Mouse (Mus musculus): ENCODE results near the gene Bmp10. TPM values are rescaled to one million over a fixed set of nuclear protein-coding genes. Genes with fewer than 3 reads are reported as not detected.

The Bmp10 gene
- polyA plus RNA-seq, 1 experiment from 2014 or later, result not detected

GRCm38 (mm10) chr6:87399137-87399536 is 29.7 kb upstream of the Bmp10 start:
- Histone ChIP-seq H3K4me1 (ENCODE audit: control insufficient read depth, insufficient read depth, low read length) (no peaks in the 10 kb centered on the region), H3K27me3 (replicated peaks; ENCODE audit: control insufficient read depth, insufficient read depth, low read length) (no peaks in the 10 kb centered on the region), H3K36me3 (ENCODE audit: control insufficient read depth, insufficient read depth, low read length) (no peaks in the 10 kb centered on the region), H3K4me2 (ENCODE audit: low read depth, low read length) (no peak overlapping the region), H3K9ac (ENCODE audit: low read depth, low read length) (no peak overlapping the region), H3K27ac (ENCODE audit: low read length) (no peak overlapping the region), H3K9me3 (ENCODE audit: control insufficient read depth, low read length) (no peaks in the 10 kb centered on the region), H3K4me3 (ENCODE audit: low read length) (no peak overlapping the region)
- WGBS, result 1% methylated on average over 5 of the region's 5 CpGs
- ATAC-seq, result no peak

- no peaks in the 10 kb centered on the region for H3K4me1 ChIP-seq (ENCODE audit: control insufficient read depth, insufficient read depth, low read length)
- no peaks in the 10 kb centered on the region for H3K36me3 ChIP-seq (ENCODE audit: control insufficient read depth, insufficient read depth, low read length)
- 63% methylated on average over 4 of the region's 4 CpGs for WGBS
- no peak for ATAC-seq
- no peaks in the 10 kb centered on the region for H3K27me3 ChIP-seq (replicated peaks; ENCODE audit: control insufficient read depth, insufficient read depth, low read length)
- H3K4me3 ChIP-seq (ENCODE audit: low read length), result no peak overlapping the region
- no peak overlapping the region for H3K9ac ChIP-seq (ENCODE audit: low read depth, low read length)
- H3K9me3 ChIP-seq (ENCODE audit: control insufficient read depth, low read length), result no peaks in the 10 kb centered on the region
- no peak overlapping the region for H3K4me2 ChIP-seq (ENCODE audit: low read depth, low read length)
- no peak overlapping the region for H3K27ac ChIP-seq (ENCODE audit: low read length)
Measured at GRCm38 (mm10) chr6:87399886-87400566, 28.8 kb upstream of the Bmp10 start.

DNA sequence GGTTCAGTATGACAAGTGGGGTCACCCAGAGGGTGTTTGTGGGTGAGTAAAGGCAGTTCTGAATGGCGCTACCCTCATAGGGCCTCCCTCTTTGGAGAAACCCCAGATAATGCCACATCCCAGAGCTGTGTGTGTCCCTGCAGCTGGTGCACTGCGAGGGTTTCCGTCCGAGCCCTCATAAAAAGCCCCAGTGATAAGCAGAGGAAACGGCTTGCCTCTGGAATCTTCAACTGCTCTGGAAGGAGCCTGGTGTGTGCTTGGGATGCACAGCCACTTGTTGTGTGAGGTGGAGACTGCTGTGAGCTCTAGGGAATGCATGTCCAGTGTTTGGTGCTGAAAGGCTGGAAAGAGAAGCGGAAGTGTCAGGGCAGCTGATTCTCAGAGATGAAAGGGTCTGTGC is 27.3 kb upstream of the Bmp10 start:
- no peaks in the 10 kb centered on the region for H3K36me3 ChIP-seq (ENCODE audit: control insufficient read depth, insufficient read depth, low read length)
- no peak overlapping the region for H3K4me2 ChIP-seq (ENCODE audit: low read depth, low read length)
- H3K9me3 ChIP-seq (ENCODE audit: control insufficient read depth, low read length), result no peaks in the 10 kb centered on the region
- no peak for ATAC-seq
- 44% methylated on average over 6 of the region's 6 CpGs for WGBS
- no peaks in the 10 kb centered on the region for H3K27me3 ChIP-seq (replicated peaks; ENCODE audit: control insufficient read depth, insufficient read depth, low read length)
- no peaks in the 10 kb centered on the region for H3K4me1 ChIP-seq (ENCODE audit: control insufficient read depth, insufficient read depth, low read length)
- no peak overlapping the region for H3K4me3 ChIP-seq (ENCODE audit: low read length)
- no peak overlapping the region for H3K9ac ChIP-seq (ENCODE audit: low read depth, low read length)
- no peak overlapping the region for H3K27ac ChIP-seq (ENCODE audit: low read length)

- no peak overlapping the region for H3K9ac ChIP-seq (ENCODE audit: low read depth, low read length)
- 33% methylated on average over 3 of the region's 3 CpGs for WGBS
- H3K4me2 ChIP-seq (ENCODE audit: low read depth, low read length), result no peak overlapping the region
Measured at GRCm38 (mm10) chr6:87412011-87412410, 16.8 kb upstream of the Bmp10 start.

GRCm38 (mm10) chr6:87422304-87422703 is 6.5 kb upstream of the Bmp10 start:
- no peak for ATAC-seq
- Histone ChIP-seq H3K36me3 (ENCODE audit: control insufficient read depth, insufficient read depth, low read length) (no peaks in the 10 kb centered on the region), H3K27me3 (replicated peaks; ENCODE audit: control insufficient read depth, insufficient read depth, low read length) (no peaks in the 10 kb centered on the region), H3K4me3 (ENCODE audit: low read length) (no peak overlapping the region), H3K9me3 (ENCODE audit: control insufficient read depth, low read length) (no peaks in the 10 kb centered on the region), H3K4me2 (ENCODE audit: low read depth, low read length) (no peak overlapping the region), H3K4me1 (ENCODE audit: control insufficient read depth, insufficient read depth, low read length) (no peaks in the 10 kb centered on the region), H3K27ac (ENCODE audit: low read length) (no peak overlapping the region), H3K9ac (ENCODE audit: low read depth, low read length) (no peak overlapping the region)
- WGBS, result 68% methylated on average over 7 of the region's 7 CpGs

More at GRCm38 (mm10) chr6:87412011-87412410, 16.8 kb upstream of the Bmp10 start:
- Histone ChIP-seq H3K36me3 (ENCODE audit: control insufficient read depth, insufficient read depth, low read length) (no peaks in the 10 kb centered on the region), H3K27me3 (replicated peaks; ENCODE audit: control insufficient read depth, insufficient read depth, low read length) (no peaks in the 10 kb centered on the region), H3K4me1 (ENCODE audit: control insufficient read depth, insufficient read depth, low read length) (no peaks in the 10 kb centered on the region), H3K27ac (ENCODE audit: low read length) (no peak overlapping the region), H3K4me3 (ENCODE audit: low read length) (no peak overlapping the region), H3K9me3 (ENCODE audit: control insufficient read depth, low read length) (no peaks in the 10 kb centered on the region)
- ATAC-seq, result no peak

DNA sequence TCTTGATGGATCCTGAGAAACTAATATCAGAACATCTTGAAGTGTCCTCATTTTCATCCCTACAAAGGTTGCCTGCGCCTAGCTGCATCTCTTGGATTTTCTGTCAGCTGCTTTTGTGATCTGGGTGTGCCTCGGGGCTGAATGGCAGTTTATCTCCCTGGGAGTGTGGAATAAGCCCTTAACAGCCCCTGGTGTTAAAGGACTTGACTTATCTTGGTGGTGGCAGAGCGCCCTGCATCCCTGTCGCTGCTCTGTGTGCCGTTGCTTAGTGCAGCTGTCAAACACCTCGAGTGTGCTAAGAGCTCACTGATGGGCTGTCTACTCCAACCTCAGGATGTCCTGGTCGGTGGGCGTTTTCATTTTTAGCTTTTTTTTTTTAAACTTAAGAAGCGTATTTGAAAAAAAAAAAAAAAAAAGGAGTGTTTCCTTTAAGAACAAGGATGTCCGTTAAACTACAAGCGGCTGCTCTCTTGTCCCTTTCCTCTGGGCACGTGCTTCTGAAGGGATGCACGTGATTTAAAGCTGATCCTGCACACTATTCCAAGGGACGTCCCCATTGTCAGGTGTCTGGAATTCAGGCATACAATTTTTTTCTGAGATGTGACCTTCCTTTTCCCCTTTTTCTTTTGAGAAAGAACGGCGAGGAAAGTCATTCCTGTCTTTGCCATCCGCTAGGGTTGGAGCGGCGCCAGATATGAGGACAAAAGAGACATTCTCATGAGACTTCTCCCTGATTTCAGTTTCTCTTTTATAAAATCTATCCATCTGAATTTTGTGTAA is 4.6 kb upstream of the Bmp10 start:
- Histone ChIP-seq H3K36me3 (ENCODE audit: control insufficient read depth, insufficient read depth, low read length) (no peaks in the 10 kb centered on the region), H3K4me3 (ENCODE audit: low read length) (no peak overlapping the region), H3K9me3 (ENCODE audit: control insufficient read depth, low read length) (no peaks in the 10 kb centered on the region), H3K27ac (ENCODE audit: low read length) (no peak overlapping the region), H3K4me2 (ENCODE audit: low read depth, low read length) (no peak overlapping the region), H3K27me3 (replicated peaks; ENCODE audit: control insufficient read depth, insufficient read depth, low read length) (no peaks in the 10 kb centered on the region), H3K9ac (ENCODE audit: low read depth, low read length) (no peak overlapping the region), H3K4me1 (ENCODE audit: control insufficient read depth, insufficient read depth, low read length) (no peaks in the 10 kb centered on the region)
- 51% methylated on average over 19 of the region's 19 CpGs for WGBS
- ATAC-seq, result no peak

DNA sequence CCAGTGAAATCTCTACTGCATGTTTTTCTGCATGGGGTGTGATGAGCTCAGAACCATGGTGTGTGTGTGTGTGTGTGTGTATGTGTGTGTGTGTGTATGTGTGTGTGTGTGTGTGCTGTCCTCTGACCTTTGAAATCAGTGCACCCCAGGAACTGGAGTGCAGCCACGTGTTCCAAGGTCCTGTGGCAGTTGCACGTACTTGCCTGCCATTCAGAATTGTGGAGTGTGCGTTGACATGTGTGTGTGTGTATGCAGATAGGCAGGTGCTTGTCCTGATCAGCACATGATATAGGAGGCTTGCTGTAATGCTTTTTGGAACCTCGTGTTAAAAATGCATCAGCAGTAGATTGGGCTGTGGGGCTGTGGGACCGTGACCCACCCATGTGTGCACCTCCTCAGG is 1.8 kb upstream of the Bmp10 start:
- Histone ChIP-seq H3K36me3 (ENCODE audit: control insufficient read depth, insufficient read depth, low read length) (no peaks in the 10 kb centered on the region), H3K4me3 (ENCODE audit: low read length) (no peak overlapping the region), H3K27ac (ENCODE audit: low read length) (no peak overlapping the region), H3K9ac (ENCODE audit: low read depth, low read length) (no peak overlapping the region), H3K4me2 (ENCODE audit: low read depth, low read length) (no peak overlapping the region), H3K9me3 (ENCODE audit: control insufficient read depth, low read length) (no peaks in the 10 kb centered on the region), H3K4me1 (ENCODE audit: control insufficient read depth, insufficient read depth, low read length) (no peaks in the 10 kb centered on the region), H3K27me3 (replicated peaks; ENCODE audit: control insufficient read depth, insufficient read depth, low read length) (no peaks in the 10 kb centered on the region)
- no peak for ATAC-seq
- 81% methylated on average over 5 of the region's 5 CpGs for WGBS

DNA sequence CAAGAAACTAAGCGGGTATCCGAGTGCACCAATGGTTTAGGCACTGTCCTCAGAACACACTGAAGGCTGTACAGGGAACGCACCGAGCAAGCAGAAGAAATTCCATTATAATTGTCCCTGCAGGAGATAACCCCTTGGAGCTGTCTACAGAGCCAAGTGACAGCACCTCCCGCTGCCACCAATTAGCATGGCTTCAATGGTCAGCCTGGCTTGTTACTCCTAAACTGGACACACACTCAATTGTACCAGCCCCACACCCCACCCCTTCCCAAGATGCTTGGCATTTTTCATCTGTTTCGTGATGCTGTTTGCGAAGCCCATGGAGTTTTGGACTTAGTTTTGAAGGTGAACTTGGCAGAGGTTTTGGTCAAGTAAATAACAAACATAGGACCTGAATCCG is 1.2 kb upstream of the Bmp10 start:
- Histone ChIP-seq H3K27me3 (replicated peaks; ENCODE audit: control insufficient read depth, insufficient read depth, low read length) (no peaks in the 10 kb centered on the region), H3K9ac (ENCODE audit: low read depth, low read length) (no peak overlapping the region), H3K27ac (ENCODE audit: low read length) (no peak overlapping the region), H3K4me1 (ENCODE audit: control insufficient read depth, insufficient read depth, low read length) (no peaks in the 10 kb centered on the region), H3K9me3 (ENCODE audit: control insufficient read depth, low read length) (no peaks in the 10 kb centered on the region), H3K4me2 (ENCODE audit: low read depth, low read length) (no peak overlapping the region), H3K36me3 (ENCODE audit: control insufficient read depth, insufficient read depth, low read length) (no peaks in the 10 kb centered on the region), H3K4me3 (ENCODE audit: low read length) (no peak overlapping the region)
- 80% methylated on average over 8 of the region's 8 CpGs for WGBS
- ATAC-seq, result no peak

DNA sequence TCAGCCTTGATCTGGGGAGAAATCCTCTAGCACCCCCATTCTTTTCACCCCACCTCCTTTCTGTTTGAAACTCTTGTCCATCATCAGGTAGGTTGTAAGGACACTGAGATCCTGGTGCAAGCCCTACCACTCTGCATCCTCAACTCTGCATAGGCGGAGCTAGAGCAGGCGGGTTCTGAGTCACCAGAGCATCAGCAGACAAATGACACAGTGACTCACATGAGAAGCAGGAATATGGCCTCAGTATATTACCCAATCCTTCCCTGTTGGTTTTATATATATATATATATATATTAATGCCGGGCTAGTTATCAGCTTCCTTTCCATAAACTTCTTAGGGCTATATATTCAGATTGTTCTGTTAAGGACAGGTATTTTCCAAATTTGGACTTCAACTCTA is 7.0 kb downstream of the Bmp10 start:
- Histone ChIP-seq H3K27me3 (replicated peaks; ENCODE audit: control insufficient read depth, insufficient read depth, low read length) (no peaks in the 10 kb centered on the region), H3K9ac (ENCODE audit: low read depth, low read length) (no peak overlapping the region), H3K27ac (ENCODE audit: low read length) (no peak overlapping the region), H3K4me1 (ENCODE audit: control insufficient read depth, insufficient read depth, low read length) (no peaks in the 10 kb centered on the region), H3K4me2 (ENCODE audit: low read depth, low read length) (no peak overlapping the region), H3K9me3 (ENCODE audit: control insufficient read depth, low read length) (no peaks in the 10 kb centered on the region), H3K4me3 (ENCODE audit: low read length) (no peak overlapping the region), H3K36me3 (ENCODE audit: control insufficient read depth, insufficient read depth, low read length) (no peaks in the 10 kb centered on the region)
- WGBS, result 96% methylated on average over 3 of the region's 3 CpGs
- ATAC-seq, result no peak
